In genomic region chr3:148989818-148990530, GRCm38 (mm10) we compare ENCODE assay signal across 8 mouse cellular contexts. TPM values are rescaled to one million over a fixed set of nuclear protein-coding genes. Genes with fewer than 3 reads are reported as not detected.
A peak's percentile ranks its signal among the peaks of the same experiment; 100 is the strongest.
DNase-seq lines count a peak whose midpoint lies in the region; ATAC-seq and TF ChIP-seq lines count a peak whose summit lies in the region.

No protein-coding gene starts in this region.

- peak overlapping the region; percentile 100 for H3K27ac ChIP-seq in forebrain, embryonic 12.5 days
- H3K27ac ChIP-seq in heart, postnatal 0 days (ENCODE audit: low read depth): peak overlapping the region; percentile 93
- H3K27ac ChIP-seq in lung, embryonic 16.5 days (ENCODE audit: low read length): peak overlapping the region; percentile 99

- TF ChIP-seq EP300 in heart, postnatal 0 days (IDR thresholded peaks at IDR 0.05; ENCODE audit: low read depth): peak; percentile 52; the same call in 1 of the 2 replicates

- no peaks in the 10 kb centered on the region for H3K36me3 ChIP-seq in E14TG2a.4 (ENCODE audit: insufficient read depth, low read length)
- H3K36me3 ChIP-seq in forebrain, embryonic 12.5 days (replicated peaks): no peaks in the 10 kb centered on the region
- H3K36me3 ChIP-seq in heart, postnatal 0 days (replicated peaks; ENCODE audit: control insufficient read depth, insufficient read depth, low read length): no peaks in the 10 kb centered on the region
- no peaks in the 10 kb centered on the region for H3K36me3 ChIP-seq in lung, embryonic 16.5 days (ENCODE audit: control insufficient read depth, insufficient read depth, low read length)

- peak overlapping the region; percentile 78 for H3K4me2 ChIP-seq in forebrain, embryonic 12.5 days
- peak overlapping the region; percentile 91 for H3K4me2 ChIP-seq in heart, postnatal 0 days (ENCODE audit: low read depth, low read length)
- peak overlapping the region; percentile 81 for H3K4me2 ChIP-seq in lung, embryonic 16.5 days (ENCODE audit: low read depth, low read length)

- under 1% methylated on average over 57 of the region's 68 CpGs for WGBS in forebrain, embryonic 12.5 days
- under 1% methylated on average over 54 of the region's 68 CpGs for WGBS in heart, postnatal 0 days
- WGBS in lung, embryonic 16.5 days: under 1% methylated on average over 32 of the region's 68 CpGs

- peak; percentile 74 for DNase-seq in adrenal gland, postnatal 25 days
- peak; percentile 70 for DNase-seq in heart, postnatal 0 days (ENCODE audit: low spot score)
- DNase-seq in kidney, postnatal 25 days: peak; percentile 64 to 81
- DNase-seq in ovary, postnatal 36 days (ENCODE audit: low spot score): peak; percentile 69
- peak; percentile 69 to 70 for DNase-seq in urinary bladder, postnatal 4 days (ENCODE audit: low spot score in 2 of 2)

- peak overlapping the region; percentile 95 for H3K9ac ChIP-seq in forebrain, embryonic 12.5 days
- H3K9ac ChIP-seq in heart, postnatal 0 days (replicated peaks; ENCODE audit: low read depth, low read length): peak overlapping the region; percentile 95
- H3K9ac ChIP-seq in lung, embryonic 16.5 days (ENCODE audit: low read length): peak overlapping the region; percentile 79

- H3K27me3 ChIP-seq in E14TG2a.4 (ENCODE audit: insufficient read depth, low read length): peaks cover 33% of the 10 kb centered on the region
- H3K27me3 ChIP-seq in forebrain, embryonic 12.5 days: peaks cover 5% of the 10 kb centered on the region
- H3K27me3 ChIP-seq in heart, postnatal 0 days (ENCODE audit: control insufficient read depth, insufficient read depth, low read length): no peaks in the 10 kb centered on the region
- no peaks in the 10 kb centered on the region for H3K27me3 ChIP-seq in lung, embryonic 16.5 days (ENCODE audit: control insufficient read depth, insufficient read depth, low read depth, low read length)

- TF ChIP-seq CTCF in E14TG2a.4 (conservative IDR thresholded peaks at IDR 0.05; ENCODE audit: low read length): no peak
- no peak for TF ChIP-seq CTCF in heart, postnatal 0 days (IDR thresholded peaks at IDR 0.05; ENCODE audit: low read depth)

- peak overlapping the region; percentile 88 for H3K4me3 ChIP-seq in E14TG2a.4 (replicated peaks; ENCODE audit: low read length)
- peak overlapping the region; percentile 94 for H3K4me3 ChIP-seq in forebrain, embryonic 12.5 days (replicated peaks)
- H3K4me3 ChIP-seq in heart, postnatal 0 days (ENCODE audit: low read depth, low read length): peak overlapping the region; percentile 98
- peak overlapping the region; percentile 93 for H3K4me3 ChIP-seq in lung, embryonic 16.5 days (ENCODE audit: low read length)

- H3K4me1 ChIP-seq in E14TG2a.4 (replicated peaks; ENCODE audit: low read depth, low read length): peaks cover 23% of the 10 kb centered on the region
- H3K4me1 ChIP-seq in forebrain, embryonic 12.5 days: peaks cover 25% of the 10 kb centered on the region
- peaks cover 13% of the 10 kb centered on the region for H3K4me1 ChIP-seq in heart, postnatal 0 days (ENCODE audit: control insufficient read depth, insufficient read depth)
- H3K4me1 ChIP-seq in lung, embryonic 16.5 days (replicated peaks; ENCODE audit: control insufficient read depth, insufficient read depth, low read length): peaks cover 11% of the 10 kb centered on the region

- peak; percentile 61 for ATAC-seq in forebrain, embryonic 12.5 days (ENCODE audit: low FRiP score)
- peak; percentile 50 for ATAC-seq in heart, postnatal 0 days (ENCODE audit: insufficient read depth, low read depth)
- ATAC-seq in lung, embryonic 16.5 days (ENCODE audit: low read depth): peak; percentile 75

- no peaks in the 10 kb centered on the region for H3K9me3 ChIP-seq in E14TG2a.4 (ENCODE audit: low read length)
- H3K9me3 ChIP-seq in forebrain, embryonic 12.5 days: no peaks in the 10 kb centered on the region
- H3K9me3 ChIP-seq in heart, postnatal 0 days (replicated peaks; ENCODE audit: control insufficient read depth, low read length): no peaks in the 10 kb centered on the region
- no peaks in the 10 kb centered on the region for H3K9me3 ChIP-seq in lung, embryonic 16.5 days (ENCODE audit: control insufficient read depth, low read length)

RNA-seq across cellular contexts. Expression of gene Adgrl2, which starts 0.4 kb away (rescaled TPM):
- 82.1 and 91.9 TPM in 2 replicates for total RNA-seq in adrenal gland, postnatal 25 days (2021)
- polyA plus RNA-seq in forebrain, embryonic 12.5 days (2016; fragmentation: Nextera tagmentation; extraction: Ambion mirVana): 103 and 104 TPM in 2 replicates
- total RNA-seq in heart, postnatal 0 days (2014; rRNA removed; ENCODE audit: low replicate concordance): 32.7 and 59.4 TPM in 2 replicates
- 25.6 and 26.6 TPM in 2 replicates for polyA plus RNA-seq in heart, postnatal 0 days (2015; fragmentation: Nextera tagmentation; extraction: Ambion mirVana)
- polyA plus RNA-seq in lung, embryonic 16.5 days (2015; fragmentation: Nextera tagmentation; extraction: Ambion mirVana): 46.3 and 51.1 TPM in 2 replicates

Comparison
In these comparisons a context has a peak if more than half of its experiments do, and no peak if none do; other contexts are left out.
1. Peak in every context shown above with its lines: DNase-seq, ATAC-seq, H3K4me3 ChIP-seq and H3K27ac ChIP-seq.